Mouse (Mus musculus) heart, postnatal 0 days (tissue): ENCODE measurements around the gene Gins1. TPM values are rescaled to one million over a fixed set of nuclear protein-coding genes. Genes with fewer than 3 reads are reported as not detected.

Source experiments
- ATAC-seq: fragments of 200-750 bp; cut with Nextera tagmentation; 2 replicates; pipeline ENCODE4 v1.8.0; 2017; ENCODE audit warnings: low read depth, moderate number of reproducible peaks, moderate library complexity; ENCODE audit not compliant: insufficient read depth
- DNase-seq: peaks from one replicate; pipeline ENCODE4 v3.0.0-alpha.2; 2016; ENCODE audit warnings: low spot score
- H3K27ac ChIP-seq: fragments of 300-500 bp; sonication (generic); 2 replicates; pipeline ENCODE4 v1.5.1; 2014; ENCODE audit warnings: low read depth, mild to moderate bottlenecking
- H3K27me3 ChIP-seq: fragments of 300-500 bp; sonication (generic); 2 replicates; pipeline ENCODE4 v1.6.1; 2014; ENCODE audit warnings: low read length, mixed read lengths; ENCODE audit not compliant: control insufficient read depth, insufficient read depth
- H3K36me3 ChIP-seq: fragments of 300-500 bp; sonication (generic); replicated peaks from 2 replicates; pipeline ENCODE4 v1.6.1; 2014; ENCODE audit warnings: low read length, mixed read lengths; ENCODE audit not compliant: control insufficient read depth, insufficient read depth
- H3K4me1 ChIP-seq: fragments of 300-500 bp; sonication (generic); 2 replicates; pipeline ENCODE4 v1.6.1; 2014; ENCODE audit warnings: antibody characterized with exemption; ENCODE audit not compliant: control insufficient read depth, insufficient read depth
- H3K4me2 ChIP-seq: fragments of 300-500 bp; sonication (generic); 2 replicates; pipeline ENCODE4 v1.6.1; 2014; ENCODE audit warnings: low read depth, mild to moderate bottlenecking, low read length, moderate library complexity
- H3K4me3 ChIP-seq: fragments of 300-500 bp; sonication (generic); 2 replicates; pipeline ENCODE4 v1.5.1; 2014; ENCODE audit warnings: low read depth, low read length
- H3K9ac ChIP-seq: fragments of 300-500 bp; sonication (generic); replicated peaks from 2 replicates; pipeline ENCODE4 v1.6.1; 2014; ENCODE audit warnings: low read depth, low read length, mixed read lengths
- H3K9me3 ChIP-seq: fragments of 300-500 bp; sonication (generic); replicated peaks from 2 replicates; pipeline ENCODE4 v1.6.1; 2016; ENCODE audit warnings: low read length; ENCODE audit not compliant: control insufficient read depth
- CTCF ChIP-seq: IDR thresholded peaks from 2 replicates; pipeline ENCODE4 v1.5.1; 2016; ENCODE audit warnings: antibody characterized with exemption, control low read depth, low read depth
- EP300 ChIP-seq: IDR thresholded peaks from 2 replicates; pipeline ENCODE4 v1.6.1; 2016; ENCODE audit warnings: antibody characterized with exemption, low read depth
- WGBS: fragments of 180-500 bp; shearing (Covaris S2); extraction: QIAGEN DNeasy Blood & Tissue Kit; methylation state at CpG from one replicate; pipeline ENCODE4 v1.1.7; 2014; 5-methylcytosine and 5-hydroxymethylcytosine counted together
- polyA plus RNA-seq: library from polyadenylated mRNA; unstranded; fragments of >200 nt; fragmentation: Nextera tagmentation; extraction: Ambion mirVana; gene quantifications from 2 replicates; pipeline ENCODE4 v1.2.1, GENCODE M21; 2015
- total RNA-seq: library from RNA; depleted of rRNA; stranded (reverse); fragments of >200 nt; gene quantifications from 2 replicates; pipeline ENCODE4 v1.2.3, GENCODE M21; 2014; ENCODE audit warnings: low replicate concordance

Gene Gins1
- total and polyA plus RNA-seq, 2 experiments from 2014 or later, result 1.6 to 7.8 TPM

DNA sequence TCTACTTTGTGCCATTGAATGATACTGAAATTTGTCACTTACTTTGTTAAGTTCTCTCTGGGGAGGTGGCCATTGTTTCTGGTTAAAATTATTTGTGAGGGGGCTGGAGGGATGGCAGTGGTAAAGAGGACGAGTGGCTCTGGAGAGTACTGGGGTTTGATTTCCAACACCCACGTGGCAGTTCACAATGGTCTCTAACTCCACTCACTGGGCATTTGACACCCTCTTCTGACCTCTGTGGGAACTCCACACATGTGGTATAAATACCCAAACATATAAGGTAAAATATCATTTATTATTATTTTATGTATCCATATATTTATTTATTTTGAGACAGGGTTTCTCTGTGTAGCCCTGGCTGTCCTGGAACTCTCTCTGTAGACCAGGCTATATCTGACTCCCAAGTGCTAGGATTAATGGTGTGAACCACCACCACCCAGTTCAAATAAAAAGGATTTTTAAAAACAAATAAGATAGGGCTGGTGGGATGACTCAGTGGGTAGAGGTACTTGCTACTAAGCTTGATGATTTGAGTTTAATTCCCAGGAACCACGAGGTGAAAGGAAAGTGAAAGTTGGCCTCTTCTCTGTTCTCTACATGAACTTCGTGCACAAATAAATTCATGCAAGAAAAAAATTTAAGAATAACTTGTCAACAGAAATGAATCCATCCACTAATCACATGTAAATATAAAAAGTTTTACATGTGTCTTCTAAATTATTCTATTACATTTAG lies 9.7 kb downstream of the Gins1 start:
- H3K4me2 ChIP-seq, result no peak overlapping the region
- 0 out of 2 replicates have a peak, but pooled peaks cover 3% of the 10 kb centered on the region for H3K4me1 ChIP-seq
- no peak overlapping the region for H3K27ac ChIP-seq
- WGBS, result 75% methylated on average over 4 of the region's 4 CpGs
- H3K9ac ChIP-seq, result no peak overlapping the region
- DNase-seq, result no peak
- no peak for ATAC-seq
- H3K9me3 ChIP-seq, result no peaks in the 10 kb centered on the region
- no peak overlapping the region for H3K4me3 ChIP-seq
- H3K27me3 ChIP-seq, result no peaks in the 10 kb centered on the region
- H3K36me3 ChIP-seq, result 0 out of 2 replicates have a peak, but pooled peaks cover 10% of the 10 kb centered on the region
- TF ChIP-seq EP300 (no peak), CTCF (no peak)

DNA sequence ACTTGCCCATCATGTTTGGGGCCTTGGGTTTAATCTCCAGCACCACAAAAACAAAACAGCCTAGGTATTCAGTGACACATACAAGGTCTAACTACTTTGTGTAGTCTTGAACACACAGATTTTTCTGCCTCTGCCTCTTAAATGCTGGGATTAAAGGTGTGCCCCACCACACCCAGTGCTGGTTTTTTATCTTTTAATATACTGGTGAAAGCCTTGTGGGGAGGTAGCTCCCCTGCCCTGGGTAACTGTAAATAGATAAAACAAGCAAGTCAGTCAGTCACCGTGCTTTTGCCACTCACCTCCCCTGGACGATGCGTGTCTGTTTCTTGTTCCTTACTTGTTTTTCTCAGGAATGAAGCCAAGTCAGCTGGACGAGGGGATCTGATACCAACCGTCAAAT lies 10.6 kb downstream of the Gins1 start:
- ATAC-seq, result no peak
- H3K9ac ChIP-seq, result no peak overlapping the region
- TF ChIP-seq EP300 (no peak), CTCF (no peak)
- H3K27ac ChIP-seq, result no peak overlapping the region
- 67% methylated on average over 5 of the region's 5 CpGs for WGBS
- H3K36me3 ChIP-seq, result 0 out of 2 replicates have a peak, but pooled peaks cover 10% of the 10 kb centered on the region
- H3K27me3 ChIP-seq, result no peaks in the 10 kb centered on the region
- H3K4me2 ChIP-seq, result no peak overlapping the region
- H3K4me3 ChIP-seq, result no peak overlapping the region
- H3K9me3 ChIP-seq, result no peaks in the 10 kb centered on the region
- no peak for DNase-seq
- no peaks in the 10 kb centered on the region for H3K4me1 ChIP-seq

DNA sequence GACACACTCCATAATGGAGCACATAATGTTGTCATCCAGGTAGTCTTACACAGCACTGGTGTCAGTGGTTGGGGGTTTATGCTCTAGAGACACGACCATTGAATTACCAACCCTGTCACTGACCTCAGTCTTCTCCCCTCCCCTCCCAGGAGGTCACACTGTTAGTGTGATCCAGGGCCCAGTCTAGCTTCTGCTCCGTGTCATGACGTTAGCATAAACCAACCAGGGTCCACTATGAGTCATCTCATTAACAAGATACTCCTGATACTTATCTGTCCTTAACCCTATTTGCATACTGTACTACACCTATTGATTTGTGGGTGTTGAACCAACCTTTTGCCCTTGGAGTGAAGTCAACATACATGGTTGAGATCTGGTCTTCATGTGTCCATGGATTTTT lies 13.5 kb downstream of the Gins1 start:
- Histone ChIP-seq H3K9me3 (no peaks in the 10 kb centered on the region), H3K27ac (no peak overlapping the region), H3K36me3 (0 out of 2 replicates have a peak, but pooled peaks cover 10% of the 10 kb centered on the region), H3K27me3 (no peaks in the 10 kb centered on the region), H3K4me3 (no peak overlapping the region), H3K4me2 (no peak overlapping the region), H3K4me1 (peaks cover 3% of the 10 kb centered on the region; the same call in 1 of the 2 replicates), H3K9ac (no peak overlapping the region)
- DNase-seq, result no peak
- WGBS, result 85% methylated on average over 3 of the region's 3 CpGs
- ATAC-seq, result no peak
- TF ChIP-seq EP300, result no peak
- no peak for TF ChIP-seq CTCF

DNA sequence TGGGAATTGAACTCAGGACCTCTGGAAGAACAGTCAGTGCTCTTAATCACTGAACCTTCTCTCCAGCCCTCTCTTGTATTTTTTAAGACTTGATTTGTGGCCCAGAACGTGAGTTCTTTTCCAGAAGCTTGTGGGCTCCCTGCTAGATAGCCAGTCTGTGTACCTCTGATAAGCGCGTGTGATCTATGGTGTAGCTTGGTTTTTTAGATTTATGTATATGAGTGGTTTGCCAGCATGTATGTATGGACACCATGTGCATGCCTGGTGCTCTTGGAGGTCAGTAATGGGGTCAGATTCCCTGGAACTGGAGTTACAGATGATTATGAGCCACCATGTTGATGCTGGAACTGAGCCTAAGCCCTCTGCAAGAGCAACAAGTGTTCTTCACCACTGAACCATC lies 15.3 kb downstream of the Gins1 start:
- ATAC-seq, result no peak
- WGBS, result 93% methylated on average over 3 of the region's 3 CpGs

DNA sequence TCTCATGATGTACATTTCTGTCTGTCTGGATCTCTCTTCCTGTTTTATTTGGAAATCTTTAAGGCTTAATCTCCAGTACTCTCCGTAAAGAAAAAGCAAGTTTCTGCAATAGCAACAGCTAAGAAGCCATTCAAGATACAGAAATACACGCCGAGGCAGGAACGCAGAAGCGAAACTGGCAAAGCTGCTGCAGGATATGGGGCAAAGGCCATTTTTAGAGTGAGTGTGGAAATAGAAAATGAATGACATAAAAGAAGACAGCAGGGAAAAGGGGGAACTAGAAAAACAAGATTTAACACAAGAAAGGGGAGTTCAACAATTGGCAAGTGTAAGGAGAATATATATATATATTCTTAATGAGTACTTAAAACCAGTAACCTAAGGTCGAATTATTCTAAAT lies 16.5 kb downstream of the Gins1 start:
- Histone ChIP-seq H3K27ac (no peak overlapping the region), H3K9ac (no peak overlapping the region), H3K4me1 (peaks cover 3% of the 10 kb centered on the region; the same call in 1 of the 2 replicates), H3K4me3 (no peak overlapping the region), H3K9me3 (no peaks in the 10 kb centered on the region), H3K36me3 (peaks cover 10% of the 10 kb centered on the region; the same call in 1 of the 2 replicates), H3K27me3 (no peaks in the 10 kb centered on the region), H3K4me2 (no peak overlapping the region)
- ATAC-seq (no peak), DNase-seq (no peak)
- 72% methylated on average over 6 of the region's 6 CpGs for WGBS
- no peak for TF ChIP-seq CTCF
- no peak for TF ChIP-seq EP300

More for the DNA sequence above, 15.3 kb downstream of the Gins1 start:
- TF ChIP-seq EP300 (no peak), CTCF (no peak)
- no peak overlapping the region for H3K4me3 ChIP-seq
- no peak for DNase-seq
- H3K4me2 ChIP-seq, result no peak overlapping the region
- peaks cover 3% of the 10 kb centered on the region; the same call in 1 of the 2 replicates for H3K4me1 ChIP-seq
- no peak overlapping the region for H3K27ac ChIP-seq
- no peaks in the 10 kb centered on the region for H3K9me3 ChIP-seq
- no peak overlapping the region for H3K9ac ChIP-seq
- no peaks in the 10 kb centered on the region for H3K27me3 ChIP-seq
- H3K36me3 ChIP-seq, result 0 out of 2 replicates have a peak, but pooled peaks cover 10% of the 10 kb centered on the region

DNA sequence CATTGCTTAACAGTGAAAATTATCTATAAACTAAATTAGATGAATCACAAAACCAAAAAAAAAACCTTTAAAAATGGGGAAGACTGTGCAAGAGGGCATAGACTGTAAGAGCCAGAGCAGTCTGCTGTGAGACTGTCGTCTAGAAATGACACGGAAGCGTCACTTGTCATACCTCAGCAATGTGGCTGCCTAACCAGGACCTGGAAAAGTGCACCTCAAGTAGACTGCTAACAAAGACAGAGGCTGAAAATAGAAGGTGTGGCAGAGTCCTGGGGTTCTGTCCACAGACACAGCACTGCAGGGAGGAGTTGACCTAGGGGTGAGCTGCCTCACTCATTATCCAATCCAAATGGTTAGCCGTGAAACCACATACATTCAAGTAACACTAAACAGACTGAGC lies 17.0 kb downstream of the Gins1 start:
- ATAC-seq, result no peak
- no peaks in the 10 kb centered on the region for H3K9me3 ChIP-seq
- TF ChIP-seq EP300 (no peak), CTCF (no peak)
- no peak overlapping the region for H3K9ac ChIP-seq
- H3K4me3 ChIP-seq, result no peak overlapping the region
- H3K4me2 ChIP-seq, result no peak overlapping the region
- H3K27ac ChIP-seq, result no peak overlapping the region
- no peaks in the 10 kb centered on the region for H3K27me3 ChIP-seq
- DNase-seq, result no peak
- peaks cover 3% of the 10 kb centered on the region; the same call in 1 of the 2 replicates for H3K4me1 ChIP-seq
- peaks cover 10% of the 10 kb centered on the region; the same call in 1 of the 2 replicates for H3K36me3 ChIP-seq
- WGBS, result 45% methylated on average over 4 of the region's 4 CpGs
